Mouse (Mus musculus): ENCODE results near the gene Spred2. TPM values are rescaled to one million over a fixed set of nuclear protein-coding genes. Genes with fewer than 3 reads are reported as not detected.

Gene Spred2
- polyA plus RNA-seq (2012; rRNA removed): 25.4 and 28.4 TPM in 2 replicates
- polyA plus RNA-seq (2014; fragmentation: Nextera tagmentation; extraction: Ambion mirVana): 8.5 TPM in 2 replicates

DNA sequence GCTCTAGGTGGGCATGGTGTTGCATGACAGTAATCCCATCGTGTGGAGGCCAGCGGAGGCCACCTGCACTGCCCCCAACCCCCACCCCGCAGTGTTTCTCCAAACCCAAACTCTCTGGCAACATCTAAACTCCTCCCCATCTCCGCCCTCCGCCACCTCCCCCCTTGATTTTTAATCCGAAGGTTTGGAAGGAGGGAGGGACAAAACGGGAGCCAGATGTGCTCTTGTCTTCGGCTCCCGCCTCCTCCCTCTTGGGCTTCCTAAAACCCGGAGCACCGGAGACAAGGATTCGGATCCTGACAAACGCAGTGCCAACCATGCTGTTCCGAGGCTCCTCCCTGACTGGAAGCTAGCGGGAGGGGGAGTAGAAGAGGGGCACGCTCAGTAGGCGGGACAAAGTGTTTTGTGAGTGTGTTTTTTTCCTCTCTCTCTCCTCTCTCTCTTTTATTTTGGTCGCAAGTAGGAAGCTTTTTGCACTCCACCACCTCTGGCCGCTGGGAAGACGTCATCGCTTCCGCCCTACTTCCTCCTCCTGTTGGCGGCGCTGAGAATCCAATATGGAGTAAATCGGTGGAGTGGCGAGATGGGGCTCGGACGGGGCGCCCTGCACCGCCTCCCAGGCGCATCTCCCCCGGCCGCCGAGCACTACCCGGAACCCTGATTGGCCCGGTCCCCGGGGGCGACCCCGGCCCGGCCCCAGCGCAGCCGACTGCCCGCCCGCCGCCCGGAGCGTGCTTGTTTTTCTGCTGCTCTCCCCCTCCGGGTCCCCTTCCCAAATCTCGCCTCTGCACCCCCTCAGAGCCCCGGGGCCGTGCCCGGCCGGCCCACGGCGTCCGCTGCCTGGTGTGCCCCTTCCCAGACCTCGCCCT is at the start of gene Spred2:
Gene Spred2 (plus strand): TSS at position 488 of the 869 bp plus-strand sequence.
- ATAC-seq (ENCODE audit: low FRiP score, low read depth) (peak; percentile 84), DNase-seq (ENCODE audit: low spot score) (peak; percentile 94)
- TF ChIP-seq POLR2A (IDR thresholded peaks at IDR 0.05; ENCODE audit: borderline replicate concordance, extremely low read depth, insufficient read depth, insufficient read length): no peak; the same call in 1 of the 2 replicates
- Histone ChIP-seq H3K27me3 (ENCODE audit: control insufficient read depth, insufficient read depth, low read length) (no peaks in the 10 kb centered on the region), H3K4me3 (replicated peaks; ENCODE audit: low read length) (peak within 1 kb of the TSS; percentile 87), H3K36me3 (ENCODE audit: control insufficient read depth, insufficient read depth, low read length) (no peaks in the 10 kb centered on the region), H3K4me1 (ENCODE audit: control insufficient read depth, insufficient read depth, low read length) (peaks cover 10% of the 10 kb centered on the region; the same call in 1 of the 2 replicates), H3K9me3 (ENCODE audit: control insufficient read depth, low read length) (no peaks in the 10 kb centered on the region), H3K4me2 (replicated peaks; ENCODE audit: low read depth, low read length, severe bottlenecking) (peak within 1 kb of the TSS; percentile 60), H3K9ac (ENCODE audit: low read depth, low read length, severe bottlenecking) (peak within 1 kb of the TSS; percentile 92), H3K27ac (replicated peaks; ENCODE audit: low read depth, low read length) (peak within 1 kb of the TSS; percentile 94)
- WGBS: 2% methylated on average over 48 of the region's 57 CpGs

DNA sequence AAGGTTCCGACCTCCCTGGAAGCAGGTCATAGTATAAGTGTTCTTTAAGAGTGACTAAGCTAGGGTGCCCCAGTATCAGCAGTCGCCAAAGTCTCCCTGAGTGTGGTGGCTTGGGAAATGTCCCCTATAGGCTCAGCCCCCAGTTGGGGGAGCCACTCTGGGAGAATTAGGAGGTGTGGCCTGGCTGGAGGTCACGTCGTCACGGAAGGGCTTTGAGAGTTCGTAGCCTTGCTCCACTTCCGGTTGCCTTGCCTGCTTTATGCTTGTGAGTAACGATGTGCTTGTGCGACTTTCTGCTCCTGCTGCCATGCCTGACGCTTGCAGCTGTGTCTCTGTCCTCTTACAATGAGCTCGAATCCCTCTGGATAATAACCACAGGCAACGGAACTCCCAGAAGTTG is 48.6 kb upstream of the Spred2 start:
- Histone ChIP-seq H3K36me3 (ENCODE audit: control insufficient read depth, insufficient read depth, low read length) (no peaks in the 10 kb centered on the region), H3K9me3 (ENCODE audit: control insufficient read depth, low read length) (no peaks in the 10 kb centered on the region), H3K27me3 (ENCODE audit: control insufficient read depth, insufficient read depth, low read length) (no peaks in the 10 kb centered on the region), H3K4me1 (ENCODE audit: control insufficient read depth, insufficient read depth, low read length) (no peaks in the 10 kb centered on the region; the same call in 1 of the 2 replicates), H3K4me3 (replicated peaks; ENCODE audit: low read length) (no peak overlapping the region), H3K27ac (replicated peaks; ENCODE audit: low read depth, low read length) (no peak overlapping the region), H3K9ac (ENCODE audit: low read depth, low read length, severe bottlenecking) (no peak overlapping the region), H3K4me2 (replicated peaks; ENCODE audit: low read depth, low read length, severe bottlenecking) (no peak overlapping the region)
- no peak for TF ChIP-seq POLR2A (IDR thresholded peaks at IDR 0.05; ENCODE audit: borderline replicate concordance, extremely low read depth, insufficient read depth, insufficient read length)
- no peak for ATAC-seq (ENCODE audit: low FRiP score, low read depth)
- DNase-seq (ENCODE audit: low spot score): no peak
- WGBS: 49% methylated on average over 12 of the region's 12 CpGs

DNA sequence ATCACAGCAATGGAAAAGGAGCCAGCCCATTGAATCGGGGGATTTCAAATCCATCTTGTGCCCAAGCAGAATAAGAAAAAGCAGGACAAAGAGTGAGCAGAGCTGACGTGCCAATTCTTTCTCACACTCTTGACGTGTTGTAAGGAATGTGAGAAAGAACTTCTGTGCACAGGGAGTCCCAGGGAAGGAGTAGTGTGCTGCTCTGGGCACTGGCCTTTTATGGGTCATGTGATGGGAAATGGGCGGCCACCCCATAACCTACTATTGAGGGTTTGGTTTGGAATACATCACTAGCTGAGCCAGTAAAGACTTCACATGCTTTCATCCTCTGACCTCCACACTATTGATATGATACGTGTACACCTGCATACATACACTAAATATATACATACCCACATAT is 48.2 kb upstream of the Spred2 start:
- no peak overlapping the region for H3K4me2 ChIP-seq (replicated peaks; ENCODE audit: low read depth, low read length, severe bottlenecking)
- H3K36me3 ChIP-seq (ENCODE audit: control insufficient read depth, insufficient read depth, low read length): no peaks in the 10 kb centered on the region
- ATAC-seq (ENCODE audit: low FRiP score, low read depth) (no peak), DNase-seq (ENCODE audit: low spot score) (no peak)
- H3K9me3 ChIP-seq (ENCODE audit: control insufficient read depth, low read length): no peaks in the 10 kb centered on the region
- H3K4me1 ChIP-seq (ENCODE audit: control insufficient read depth, insufficient read depth, low read length): no peaks in the 10 kb centered on the region; the same call in 1 of the 2 replicates
- H3K27ac ChIP-seq (replicated peaks; ENCODE audit: low read depth, low read length): no peak overlapping the region
- no peak for TF ChIP-seq POLR2A (IDR thresholded peaks at IDR 0.05; ENCODE audit: borderline replicate concordance, extremely low read depth, insufficient read depth, insufficient read length)
- H3K4me3 ChIP-seq (replicated peaks; ENCODE audit: low read length): no peak overlapping the region
- H3K27me3 ChIP-seq (ENCODE audit: control insufficient read depth, insufficient read depth, low read length): no peaks in the 10 kb centered on the region
- 78% methylated on average over 5 of the region's 5 CpGs for WGBS
- no peak overlapping the region for H3K9ac ChIP-seq (ENCODE audit: low read depth, low read length, severe bottlenecking)

DNA sequence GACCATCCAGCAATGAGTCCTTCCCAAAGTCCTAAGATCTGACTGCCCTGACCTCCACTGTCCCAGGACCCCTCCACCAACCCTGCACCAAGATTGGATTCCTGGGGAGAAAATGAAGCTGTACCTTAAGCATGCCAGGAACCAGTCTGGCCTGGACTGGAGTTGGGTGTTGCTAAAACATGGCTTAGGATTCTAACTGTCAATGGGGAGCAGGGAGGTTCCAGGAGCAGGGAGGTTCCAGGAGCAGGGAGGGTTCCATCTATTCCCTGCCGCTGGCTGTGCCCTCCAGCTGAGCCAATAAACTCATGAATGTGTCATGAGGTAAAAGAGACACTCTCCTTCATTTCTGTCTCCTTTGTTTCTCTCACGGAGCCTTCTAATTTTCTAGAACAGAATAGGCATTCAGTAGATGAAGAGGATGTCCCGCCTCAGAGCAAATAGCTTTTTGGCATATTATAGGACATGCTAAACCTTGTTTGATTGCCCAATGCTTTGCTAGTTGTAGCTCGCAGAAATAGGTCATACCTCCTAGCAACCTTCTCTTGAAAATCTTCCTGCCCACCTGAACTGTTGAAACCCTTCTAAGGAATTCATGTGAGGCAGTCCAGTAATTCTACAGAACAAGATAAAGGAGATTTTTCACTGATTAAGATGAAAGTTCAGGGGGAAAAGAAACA is 46.8 kb upstream of the Spred2 start:
- Histone ChIP-seq H3K4me3 (replicated peaks; ENCODE audit: low read length) (no peak overlapping the region), H3K27me3 (ENCODE audit: control insufficient read depth, insufficient read depth, low read length) (no peaks in the 10 kb centered on the region), H3K4me1 (ENCODE audit: control insufficient read depth, insufficient read depth, low read length) (no peaks in the 10 kb centered on the region; the same call in 1 of the 2 replicates), H3K9ac (ENCODE audit: low read depth, low read length, severe bottlenecking) (no peak overlapping the region), H3K4me2 (replicated peaks; ENCODE audit: low read depth, low read length, severe bottlenecking) (no peak overlapping the region), H3K9me3 (ENCODE audit: control insufficient read depth, low read length) (no peaks in the 10 kb centered on the region), H3K36me3 (ENCODE audit: control insufficient read depth, insufficient read depth, low read length) (no peaks in the 10 kb centered on the region), H3K27ac (replicated peaks; ENCODE audit: low read depth, low read length) (no peak overlapping the region)
- DNase-seq (ENCODE audit: low spot score) (no peak), ATAC-seq (ENCODE audit: low FRiP score, low read depth) (no peak)
- WGBS: 48% methylated on average over 4 of the region's 4 CpGs
- TF ChIP-seq POLR2A (IDR thresholded peaks at IDR 0.05; ENCODE audit: borderline replicate concordance, extremely low read depth, insufficient read depth, insufficient read length): no peak

DNA sequence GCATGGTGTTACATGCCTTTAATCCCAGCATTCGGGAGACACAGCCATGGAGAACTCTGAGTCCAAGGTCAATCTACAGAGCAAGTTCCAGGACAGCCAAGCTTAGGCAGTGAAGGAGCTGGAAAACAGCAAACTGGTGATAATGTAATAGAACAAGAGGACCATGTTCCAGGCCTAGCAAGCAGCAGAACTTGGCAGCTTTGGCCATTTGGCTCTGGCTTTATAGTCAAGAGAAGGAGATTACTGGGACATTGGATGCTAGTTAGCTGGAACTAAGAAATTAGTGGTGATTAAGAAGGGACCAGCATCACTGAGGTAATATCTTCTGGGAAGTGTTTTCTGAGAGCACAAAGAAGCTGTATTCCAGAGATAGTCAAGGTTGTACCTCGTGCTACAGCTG is 42.8 kb upstream of the Spred2 start:
- no peak for TF ChIP-seq POLR2A (IDR thresholded peaks at IDR 0.05; ENCODE audit: borderline replicate concordance, extremely low read depth, insufficient read depth, insufficient read length)
- Histone ChIP-seq H3K4me1 (ENCODE audit: control insufficient read depth, insufficient read depth, low read length) (no peaks in the 10 kb centered on the region), H3K9me3 (ENCODE audit: control insufficient read depth, low read length) (no peaks in the 10 kb centered on the region), H3K9ac (ENCODE audit: low read depth, low read length, severe bottlenecking) (no peak overlapping the region), H3K4me2 (replicated peaks; ENCODE audit: low read depth, low read length, severe bottlenecking) (no peak overlapping the region), H3K27me3 (ENCODE audit: control insufficient read depth, insufficient read depth, low read length) (no peaks in the 10 kb centered on the region), H3K36me3 (ENCODE audit: control insufficient read depth, insufficient read depth, low read length) (no peaks in the 10 kb centered on the region), H3K27ac (replicated peaks; ENCODE audit: low read depth, low read length) (no peak overlapping the region), H3K4me3 (replicated peaks; ENCODE audit: low read length) (no peak overlapping the region)
- WGBS: 93% methylated on average over 2 of the region's 2 CpGs
- DNase-seq (ENCODE audit: low spot score): no peak
- ATAC-seq (ENCODE audit: low FRiP score, low read depth): no peak

All from limb, embryonic 14.5 days (tissue).